Mouse (Mus musculus) midbrain, embryonic 16.5 days (tissue): ENCODE measurements at regions not wholly inside any gene's neighbourhood (a gene's known extent, or its start where the extent isn't known, plus 50 kb on each side); places are given as distances from the start of the nearest gene placed in this dataset.
A peak's percentile ranks its signal among the peaks of the same experiment; 100 is the strongest.

Source experiments
- ATAC-seq: fragments of 200-750 bp; cut with Nextera tagmentation; 2 replicates; pipeline ENCODE4 v1.8.0; 2017; ENCODE audit warnings: moderate TSS enrichment
- H3K27ac ChIP-seq: fragments of 300-500 bp; sonication (generic); 2 replicates; pipeline ENCODE4 v1.5.1; 2014; ENCODE audit warnings: mild to moderate bottlenecking, low read length, mixed read lengths
- H3K27me3 ChIP-seq: fragments of 300-500 bp; sonication (generic); 2 replicates; pipeline ENCODE4 v1.6.1; 2014; ENCODE audit warnings: low read depth, low read length, mixed read lengths; ENCODE audit not compliant: control insufficient read depth, insufficient read depth
- H3K36me3 ChIP-seq: fragments of 300-500 bp; sonication (generic); 2 replicates; pipeline ENCODE4 v1.6.1; 2014; ENCODE audit warnings: mild to moderate bottlenecking, low read length, moderate library complexity, mixed read lengths; ENCODE audit not compliant: control insufficient read depth, insufficient read depth
- H3K4me1 ChIP-seq: fragments of 300-500 bp; sonication (generic); 2 replicates; pipeline ENCODE4 v1.6.1; 2014; ENCODE audit warnings: mild to moderate bottlenecking, low read length, mixed read lengths; ENCODE audit not compliant: control insufficient read depth, insufficient read depth
- H3K4me2 ChIP-seq: fragments of 300-500 bp; sonication (generic); 2 replicates; pipeline ENCODE4 v1.6.1; 2014; ENCODE audit warnings: mild to moderate bottlenecking, low read length, mixed read lengths
- H3K4me3 ChIP-seq: fragments of 300-500 bp; sonication (generic); 2 replicates; pipeline ENCODE4 v1.5.1; 2014; ENCODE audit warnings: low read depth, mild to moderate bottlenecking, low read length, moderate library complexity, mixed read lengths
- H3K9ac ChIP-seq: fragments of 300-500 bp; sonication (generic); 2 replicates; pipeline ENCODE4 v1.6.1; 2014; ENCODE audit warnings: low read depth, low read length, mixed read lengths
- H3K9me3 ChIP-seq: fragments of 300-500 bp; sonication (generic); replicated peaks from 2 replicates; pipeline ENCODE4 v1.6.1; 2014; ENCODE audit warnings: mild to moderate bottlenecking, low read length, mixed read lengths; ENCODE audit not compliant: control insufficient read depth, poor library complexity, severe bottlenecking
- WGBS: fragments of 180-500 bp; shearing (Covaris S2); extraction: QIAGEN DNeasy Blood & Tissue Kit; methylation state at CpG from one replicate; pipeline ENCODE4 v1.1.7; 2014; 5-methylcytosine and 5-hydroxymethylcytosine counted together

DNA sequence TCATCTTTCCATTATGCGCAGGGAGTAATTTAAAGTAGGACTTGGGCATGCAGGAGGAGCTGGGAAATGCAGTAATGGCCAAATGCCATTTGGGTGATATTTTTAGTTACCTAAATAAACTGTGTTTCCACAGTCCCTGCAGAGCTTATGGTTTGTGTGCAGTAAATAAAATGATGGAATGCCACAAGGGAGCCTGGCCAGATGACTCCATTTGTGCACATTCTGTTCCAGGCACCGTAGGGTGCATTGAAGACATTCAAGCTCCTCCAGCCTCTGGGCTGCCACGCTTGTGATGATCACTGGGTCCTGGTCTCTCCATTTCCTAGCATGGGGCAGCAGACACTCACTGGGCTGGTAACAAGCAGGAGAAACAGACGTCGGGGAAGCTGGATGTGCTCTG is 190.9 kb upstream of the S100g start:
- H3K9me3 ChIP-seq: no peaks in the 10 kb centered on the region
- H3K4me2 ChIP-seq: no peak overlapping the region
- no peak overlapping the region for H3K4me3 ChIP-seq
- ATAC-seq: no peak
- WGBS: 76% methylated on average over 5 of the region's 5 CpGs
- H3K27ac ChIP-seq: no peak overlapping the region
- no peaks in the 10 kb centered on the region for H3K4me1 ChIP-seq
- no peaks in the 10 kb centered on the region for H3K36me3 ChIP-seq
- H3K9ac ChIP-seq: no peak overlapping the region
- no peaks in the 10 kb centered on the region for H3K27me3 ChIP-seq

- no peaks in the 10 kb centered on the region for H3K36me3 ChIP-seq
- H3K4me3 ChIP-seq: no peak overlapping the region
- H3K27me3 ChIP-seq: no peaks in the 10 kb centered on the region
- WGBS: 77% methylated on average over 2 of the region's 2 CpGs
- no peaks in the 10 kb centered on the region for H3K4me1 ChIP-seq
- H3K9me3 ChIP-seq: no peaks in the 10 kb centered on the region
- no peak overlapping the region for H3K27ac ChIP-seq
- no peak overlapping the region for H3K4me2 ChIP-seq
- no peak for ATAC-seq
- H3K9ac ChIP-seq: no peak overlapping the region
Measured at GRCm38 (mm10) chrX:163151970-163152369, 187.6 kb upstream of the S100g start.

DNA sequence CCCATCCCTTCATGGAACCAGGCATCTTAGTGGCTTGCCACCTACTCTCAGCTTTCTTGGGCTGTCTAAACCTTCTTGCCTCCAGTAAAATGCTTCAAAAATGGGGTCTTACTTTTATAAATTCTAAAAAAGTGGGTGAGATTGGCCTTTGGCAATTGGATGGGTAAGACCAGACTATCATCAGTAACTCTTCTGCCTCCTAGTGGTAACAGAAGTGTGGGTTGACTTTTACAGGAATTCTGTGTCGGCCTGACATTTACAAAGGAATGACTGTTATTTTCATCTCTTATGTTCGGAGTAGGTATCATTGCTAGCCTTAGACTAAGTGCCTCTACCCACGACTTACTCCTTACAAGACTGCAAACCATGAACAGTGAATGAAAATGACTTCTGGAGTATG is 180.1 kb upstream of the S100g start:
- H3K4me2 ChIP-seq: no peak overlapping the region
- no peak overlapping the region for H3K4me3 ChIP-seq
- ATAC-seq: no peak
- H3K9me3 ChIP-seq: no peaks in the 10 kb centered on the region
- no peaks in the 10 kb centered on the region for H3K4me1 ChIP-seq
- H3K9ac ChIP-seq: no peak overlapping the region
- no peaks in the 10 kb centered on the region for H3K36me3 ChIP-seq
- H3K27me3 ChIP-seq: no peaks in the 10 kb centered on the region; the same call in 1 of the 2 replicates
- H3K27ac ChIP-seq: no peak overlapping the region
- WGBS: 64% methylated on average over 3 of the region's 3 CpGs

DNA sequence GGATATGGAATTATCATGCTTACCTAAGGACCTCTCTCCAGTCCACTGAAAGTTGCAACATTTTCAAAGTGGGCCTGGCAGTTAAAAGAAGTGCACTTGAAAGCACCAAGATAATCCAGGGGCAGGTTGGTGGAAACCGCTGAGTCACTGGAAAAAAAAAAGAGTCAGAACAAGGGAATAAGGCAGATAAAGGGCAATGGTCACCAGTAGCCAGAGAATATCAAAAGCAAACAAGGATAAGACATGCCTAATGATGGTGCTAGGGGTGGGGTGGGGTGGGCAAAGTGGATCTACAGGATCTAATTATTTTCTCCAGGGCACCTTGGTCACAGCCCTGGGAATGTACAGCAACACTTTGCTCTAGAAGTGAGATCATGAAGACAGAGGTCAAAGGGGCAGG is 175.1 kb upstream of the S100g start:
- Histone ChIP-seq H3K27me3 (no peaks in the 10 kb centered on the region; the same call in none of the 2 replicates), H3K9me3 (no peaks in the 10 kb centered on the region), H3K36me3 (no peaks in the 10 kb centered on the region), H3K4me2 (no peak overlapping the region), H3K9ac (no peak overlapping the region), H3K27ac (no peak overlapping the region), H3K4me3 (no peak overlapping the region), H3K4me1 (no peaks in the 10 kb centered on the region)
- no peak for ATAC-seq
- WGBS: 63% methylated on average over 1 of the region's 1 CpGs

GRCm38 (mm10) chrX:163128626-163129025 is 164.2 kb upstream of the S100g start:
- 97% methylated on average over 1 of the region's 1 CpGs for WGBS
- H3K27me3 ChIP-seq: no peaks in the 10 kb centered on the region; the same call in 1 of the 2 replicates
- no peak for ATAC-seq

GRCm38 (mm10) chrX:163117681-163118393 is 153.4 kb upstream of the S100g start:
- 47% methylated on average over 5 of the region's 5 CpGs for WGBS
- Histone ChIP-seq H3K4me3 (no peak overlapping the region), H3K27me3 (no peaks in the 10 kb centered on the region), H3K4me1 (peaks cover 2% of the 10 kb centered on the region; the same call in 1 of the 2 replicates), H3K9me3 (no peaks in the 10 kb centered on the region), H3K4me2 (no peak overlapping the region), H3K36me3 (no peaks in the 10 kb centered on the region), H3K9ac (no peak overlapping the region), H3K27ac (no peak overlapping the region)
- ATAC-seq: 0 out of 2 replicates have a peak, but pooled peaks have one; percentile 36

More at GRCm38 (mm10) chrX:163128626-163129025, 164.2 kb upstream of the S100g start:
- Histone ChIP-seq H3K9ac (no peak overlapping the region), H3K27ac (no peak overlapping the region), H3K36me3 (no peaks in the 10 kb centered on the region), H3K4me2 (no peak overlapping the region), H3K9me3 (no peaks in the 10 kb centered on the region), H3K4me3 (no peak overlapping the region), H3K4me1 (no peaks in the 10 kb centered on the region)

- H3K4me1 ChIP-seq: peaks cover 2% of the 10 kb centered on the region; the same call in 1 of the 2 replicates
- H3K4me3 ChIP-seq: no peak overlapping the region
- H3K9ac ChIP-seq: no peak overlapping the region
- ATAC-seq: no peak
- no peaks in the 10 kb centered on the region for H3K9me3 ChIP-seq
- H3K27ac ChIP-seq: no peak overlapping the region
- WGBS: 50% methylated on average over 1 of the region's 1 CpGs
- no peaks in the 10 kb centered on the region for H3K27me3 ChIP-seq
- H3K4me2 ChIP-seq: no peak overlapping the region
- no peaks in the 10 kb centered on the region for H3K36me3 ChIP-seq
Measured at GRCm38 (mm10) chrX:163117237-163117636, 152.8 kb upstream of the S100g start.

GRCm38 (mm10) chrX:163095026-163095765 is 130.8 kb upstream of the S100g start:
- H3K9ac ChIP-seq: no peak overlapping the region
- H3K27me3 ChIP-seq: no peaks in the 10 kb centered on the region
- H3K27ac ChIP-seq: no peak overlapping the region
- no peak for ATAC-seq
- no peaks in the 10 kb centered on the region for H3K4me1 ChIP-seq
- H3K36me3 ChIP-seq: no peaks in the 10 kb centered on the region
- no peak overlapping the region for H3K4me3 ChIP-seq
- 92% methylated on average over 4 of the region's 4 CpGs for WGBS
- no peak overlapping the region for H3K4me2 ChIP-seq
- H3K9me3 ChIP-seq: no peaks in the 10 kb centered on the region
